Mouse (Mus musculus) embryonic facial prominence, embryonic 14.5 days (tissue): ENCODE measurements around the gene Gch1. TPM values are rescaled to one million over a fixed set of nuclear protein-coding genes. Genes with fewer than 3 reads are reported as not detected.

Experiments used
- ATAC-seq: fragments of 200-750 bp; cut with Nextera tagmentation; 2 replicates; pipeline ENCODE4 v1.8.0; 2017; ENCODE audit warnings: low read depth, moderate number of reproducible peaks, moderate TSS enrichment
- DNase-seq: peaks from one replicate; pipeline ENCODE4 v3.0.0-alpha.2; 2015; ENCODE audit warnings: low spot score
- H3K27ac ChIP-seq: fragments of 300-500 bp; sonication (generic); replicated peaks from 2 replicates; pipeline ENCODE4 v1.5.1; 2014; ENCODE audit warnings: low read depth, mild to moderate bottlenecking, low read length, moderate library complexity
- H3K27me3 ChIP-seq: fragments of 300-500 bp; sonication (generic); replicated peaks from 2 replicates; pipeline ENCODE4 v1.6.1; 2014; ENCODE audit warnings: low read length; ENCODE audit not compliant: control insufficient read depth, insufficient read depth
- H3K36me3 ChIP-seq: fragments of 300-500 bp; sonication (generic); 2 replicates; pipeline ENCODE4 v1.6.1; 2014; ENCODE audit warnings: low read length, mixed read lengths; ENCODE audit not compliant: control insufficient read depth, insufficient read depth
- H3K4me1 ChIP-seq: fragments of 300-500 bp; sonication (generic); 2 replicates; pipeline ENCODE4 v1.6.1; 2014; ENCODE audit warnings: antibody characterized with exemption, low read length; ENCODE audit not compliant: control insufficient read depth, insufficient read depth
- H3K4me2 ChIP-seq: fragments of 300-500 bp; sonication (generic); 2 replicates; pipeline ENCODE4 v1.6.1; 2014; ENCODE audit warnings: low read depth, mild to moderate bottlenecking, low read length, moderate library complexity, mixed read lengths
- H3K4me3 ChIP-seq: fragments of 300-500 bp; sonication (generic); 2 replicates; pipeline ENCODE4 v1.5.1; 2014; ENCODE audit warnings: low read depth, mild to moderate bottlenecking, low read length
- H3K9ac ChIP-seq: fragments of 300-500 bp; sonication (generic); 2 replicates; pipeline ENCODE4 v1.6.1; 2014; ENCODE audit warnings: low read depth, mild to moderate bottlenecking, low read length, moderate library complexity, mixed read lengths
- H3K9me3 ChIP-seq: fragments of 300-500 bp; sonication (generic); 2 replicates; pipeline ENCODE4 v1.6.1; 2016; ENCODE audit warnings: low read length; ENCODE audit not compliant: control insufficient read depth
- WGBS: fragments of 180-500 bp; shearing (Covaris S2); extraction: QIAGEN DNeasy Blood & Tissue Kit; methylation state at CpG from one replicate; pipeline ENCODE4 v1.1.7; 2014; 5-methylcytosine and 5-hydroxymethylcytosine counted together
- polyA plus RNA-seq: library from polyadenylated mRNA; unstranded; fragments of >200 nt; fragmentation: Nextera tagmentation; extraction: Ambion mirVana; gene quantifications from 2 replicates; pipeline ENCODE4 v1.2.1, GENCODE M21; 2014

Gene Gch1
- polyA plus RNA-seq, 1 experiment from 2014 or later: 2.3 TPM

DNA sequence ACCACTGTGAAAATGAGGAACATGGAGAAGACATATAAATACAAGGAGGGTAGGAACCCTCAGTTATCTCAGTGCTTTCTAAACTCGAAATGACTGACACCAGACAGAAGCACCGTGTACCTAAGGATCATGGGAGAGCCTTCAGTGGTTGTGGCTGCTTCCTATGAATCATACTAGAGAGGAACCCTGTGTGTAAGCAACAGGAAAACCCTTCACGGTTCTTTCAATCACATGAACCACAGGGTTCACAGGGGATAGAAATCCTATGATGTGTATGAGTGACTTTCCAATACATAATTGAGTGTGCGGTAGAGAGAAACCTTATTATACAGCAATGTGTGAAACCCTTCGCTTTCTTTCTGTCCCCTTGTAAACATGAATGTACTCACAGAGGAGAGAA is 24.1 kb downstream of the Gch1 start:
- WGBS: 85% methylated on average over 5 of the region's 5 CpGs

DNA sequence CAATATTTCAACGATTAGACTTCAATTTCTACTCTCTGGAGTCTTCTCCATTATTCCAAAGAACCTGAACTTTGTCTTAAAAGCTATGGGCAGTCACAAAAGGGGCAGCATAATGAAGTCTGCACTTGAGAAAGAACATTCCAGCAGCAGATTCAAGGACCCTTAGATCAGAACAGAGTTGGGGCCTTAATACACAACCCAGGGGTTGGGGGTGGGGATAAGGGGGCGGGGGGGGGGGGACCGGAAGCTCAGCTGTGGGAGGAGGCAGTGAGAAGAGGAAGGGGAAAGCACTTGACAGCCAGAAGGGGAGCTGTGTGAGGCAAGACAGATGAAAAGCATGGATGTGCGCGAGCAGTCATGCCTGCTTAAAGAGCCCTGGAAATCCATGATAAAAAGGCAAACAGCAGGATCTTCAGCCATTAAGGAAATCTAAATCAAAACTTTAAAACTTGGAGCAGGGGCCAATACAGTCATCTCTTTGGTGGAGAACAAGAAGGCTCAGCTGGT is 27.2 kb downstream of the Gch1 start:
- no peaks in the 10 kb centered on the region for H3K9me3 ChIP-seq
- 49% methylated on average over 5 of the region's 5 CpGs for WGBS
- DNase-seq (no peak), ATAC-seq (no peak)
- H3K4me3 ChIP-seq: no peak overlapping the region
- no peak overlapping the region for H3K27ac ChIP-seq
- no peaks in the 10 kb centered on the region for H3K4me1 ChIP-seq
- H3K9ac ChIP-seq: no peak overlapping the region
- H3K27me3 ChIP-seq: no peaks in the 10 kb centered on the region
- no peaks in the 10 kb centered on the region for H3K36me3 ChIP-seq
- H3K4me2 ChIP-seq: no peak overlapping the region

More for the DNA sequence above, 24.1 kb downstream of the Gch1 start:
- H3K4me3 ChIP-seq: no peak overlapping the region
- no peaks in the 10 kb centered on the region for H3K9me3 ChIP-seq
- no peak overlapping the region for H3K9ac ChIP-seq
- H3K4me2 ChIP-seq: no peak overlapping the region
- no peak overlapping the region for H3K27ac ChIP-seq
- H3K27me3 ChIP-seq: no peaks in the 10 kb centered on the region
- no peaks in the 10 kb centered on the region for H3K4me1 ChIP-seq
- no peaks in the 10 kb centered on the region for H3K36me3 ChIP-seq
- DNase-seq (no peak), ATAC-seq (no peak)

- Histone ChIP-seq H3K27me3 (no peaks in the 10 kb centered on the region), H3K4me1 (no peaks in the 10 kb centered on the region), H3K9me3 (no peaks in the 10 kb centered on the region), H3K4me2 (no peak overlapping the region), H3K9ac (no peak overlapping the region), H3K36me3 (no peaks in the 10 kb centered on the region), H3K27ac (no peak overlapping the region), H3K4me3 (no peak overlapping the region)
- no peak for DNase-seq
- WGBS: 56% methylated on average over 2 of the region's 2 CpGs
- no peak for ATAC-seq
Observed at GRCm38 (mm10) chr14:47160051-47160640, 29.1 kb downstream of the Gch1 start.

DNA sequence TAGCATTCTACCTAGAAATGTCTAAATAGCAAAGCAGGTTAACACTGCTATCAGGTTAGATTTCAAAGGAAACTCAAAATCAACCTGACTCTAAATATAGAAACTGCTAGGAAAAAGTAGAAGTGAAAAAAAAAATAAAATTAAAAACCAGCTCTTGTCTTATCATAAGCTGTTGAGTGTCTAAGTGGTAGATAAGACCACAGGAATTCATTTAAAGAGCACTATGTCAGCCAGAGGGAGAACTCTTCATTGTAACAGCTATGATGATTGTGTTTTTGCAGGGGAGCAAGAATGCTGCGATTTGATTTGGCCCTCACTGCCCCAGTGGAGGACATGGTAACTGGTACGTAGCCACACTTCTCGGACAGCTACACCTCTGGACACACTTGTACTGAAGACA is 34.9 kb downstream of the Gch1 start:
- DNase-seq (no peak), ATAC-seq (no peak)
- Histone ChIP-seq H3K4me3 (no peak overlapping the region), H3K27ac (no peak overlapping the region), H3K27me3 (no peaks in the 10 kb centered on the region), H3K4me2 (no peak overlapping the region), H3K36me3 (no peaks in the 10 kb centered on the region), H3K9ac (no peak overlapping the region), H3K4me1 (no peaks in the 10 kb centered on the region), H3K9me3 (no peaks in the 10 kb centered on the region)
- 94% methylated on average over 3 of the region's 3 CpGs for WGBS

DNA sequence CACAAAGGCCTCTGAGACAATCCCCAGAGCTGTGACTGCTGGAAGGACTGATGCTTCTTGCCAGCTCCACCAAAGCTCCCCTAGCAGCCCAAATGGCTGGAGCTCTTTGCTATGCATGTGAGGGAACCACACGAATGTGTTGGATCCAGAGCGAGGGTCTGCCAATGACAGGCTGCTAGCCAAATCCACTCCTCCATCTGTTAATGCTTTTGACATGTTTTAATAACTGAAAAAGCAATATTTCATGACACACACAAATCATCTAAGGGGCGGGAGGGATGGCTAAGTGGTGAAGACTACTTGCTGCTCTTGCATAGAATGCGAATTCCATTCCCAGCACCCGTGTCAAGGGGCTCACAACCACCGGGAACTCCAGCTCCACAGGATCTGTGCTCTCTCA is 37.9 kb downstream of the Gch1 start:
- ATAC-seq: no peak
- no peaks in the 10 kb centered on the region for H3K27me3 ChIP-seq
- no peak overlapping the region for H3K9ac ChIP-seq
- DNase-seq: no peak
- no peaks in the 10 kb centered on the region for H3K4me1 ChIP-seq
- no peak overlapping the region for H3K4me2 ChIP-seq
- H3K27ac ChIP-seq: no peak overlapping the region
- WGBS: 83% methylated on average over 6 of the region's 6 CpGs
- no peaks in the 10 kb centered on the region for H3K9me3 ChIP-seq
- no peaks in the 10 kb centered on the region for H3K36me3 ChIP-seq
- no peak overlapping the region for H3K4me3 ChIP-seq

GRCm38 (mm10) chr14:47144326-47144725 is 44.9 kb downstream of the Gch1 start:
- no peaks in the 10 kb centered on the region for H3K4me1 ChIP-seq
- H3K4me3 ChIP-seq: no peak overlapping the region
- H3K36me3 ChIP-seq: no peaks in the 10 kb centered on the region
- H3K27me3 ChIP-seq: no peaks in the 10 kb centered on the region
- no peak overlapping the region for H3K4me2 ChIP-seq
- no peaks in the 10 kb centered on the region for H3K9me3 ChIP-seq
- DNase-seq: no peak
- ATAC-seq: no peak
- no peak overlapping the region for H3K27ac ChIP-seq
- H3K9ac ChIP-seq: no peak overlapping the region
- WGBS: 97% methylated on average over 5 of the region's 5 CpGs

DNA sequence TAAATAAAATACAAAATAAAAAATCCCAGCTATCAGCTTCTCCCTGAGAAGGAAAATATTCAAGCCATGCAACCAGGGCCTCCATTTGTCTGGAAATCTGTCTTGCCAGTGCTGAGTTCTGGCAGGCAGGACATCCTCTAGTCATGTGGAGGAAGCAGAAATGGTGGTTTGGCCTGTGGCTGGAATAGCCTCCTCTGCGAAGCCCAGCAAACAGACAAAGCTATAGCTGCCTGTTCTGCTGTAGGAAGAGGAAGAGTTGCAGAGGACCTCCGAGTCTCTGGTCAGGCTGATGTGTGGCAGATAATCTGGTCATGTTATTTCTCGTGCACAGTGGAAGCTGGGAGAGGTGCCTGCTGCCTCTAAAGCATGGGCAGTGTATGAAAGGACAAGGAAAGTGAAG is 50.4 kb downstream of the Gch1 start:
- WGBS: 83% methylated on average over 3 of the region's 3 CpGs
- no peak overlapping the region for H3K4me3 ChIP-seq
- no peak for ATAC-seq

GRCm38 (mm10) chr14:47136637-47137036 is 52.6 kb downstream of the Gch1 start:
- Histone ChIP-seq H3K4me2 (no peak overlapping the region), H3K4me1 (no peaks in the 10 kb centered on the region), H3K9me3 (no peaks in the 10 kb centered on the region), H3K27me3 (no peaks in the 10 kb centered on the region), H3K4me3 (no peak overlapping the region), H3K27ac (no peak overlapping the region), H3K36me3 (no peaks in the 10 kb centered on the region), H3K9ac (no peak overlapping the region)
- WGBS: 72% methylated on average over 5 of the region's 5 CpGs
- no peak for ATAC-seq
- DNase-seq: no peak

More for the DNA sequence above, 50.4 kb downstream of the Gch1 start:
- DNase-seq: no peak
- H3K36me3 ChIP-seq: no peaks in the 10 kb centered on the region
- no peaks in the 10 kb centered on the region for H3K27me3 ChIP-seq
- no peaks in the 10 kb centered on the region for H3K4me1 ChIP-seq
- no peak overlapping the region for H3K27ac ChIP-seq
- H3K4me2 ChIP-seq: no peak overlapping the region
- H3K9me3 ChIP-seq: no peaks in the 10 kb centered on the region
- H3K9ac ChIP-seq: no peak overlapping the region

DNA sequence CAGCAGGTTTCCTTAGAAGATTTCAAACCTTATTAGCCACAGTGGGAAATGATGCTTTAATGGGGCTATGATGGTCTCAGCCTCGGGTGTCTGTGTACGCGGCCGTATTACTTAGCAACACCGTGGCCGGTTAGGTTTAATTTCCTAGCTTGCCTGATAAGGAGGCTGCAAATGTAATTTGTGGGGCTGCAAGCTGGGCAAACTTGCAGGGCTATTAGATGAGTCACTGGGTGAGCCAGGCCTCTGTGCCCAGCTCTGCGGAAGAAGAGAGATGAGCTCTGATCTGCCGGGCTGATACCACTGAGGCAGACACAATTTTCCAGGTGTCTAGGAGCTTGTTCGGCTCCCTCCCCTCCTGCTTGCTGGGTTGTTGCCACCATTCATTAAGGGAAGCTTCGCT is 55.3 kb downstream of the Gch1 start:
- DNase-seq (no peak), ATAC-seq (no peak)
- no peak overlapping the region for H3K4me2 ChIP-seq
- no peaks in the 10 kb centered on the region for H3K4me1 ChIP-seq
- H3K9me3 ChIP-seq: no peaks in the 10 kb centered on the region
- H3K36me3 ChIP-seq: no peaks in the 10 kb centered on the region
- 68% methylated on average over 9 of the region's 10 CpGs for WGBS
- no peak overlapping the region for H3K4me3 ChIP-seq
- no peak overlapping the region for H3K9ac ChIP-seq
- H3K27me3 ChIP-seq: no peaks in the 10 kb centered on the region
- H3K27ac ChIP-seq: no peak overlapping the region
